Mouse (Mus musculus) C2C12 (cell line): ENCODE results near the gene Khnyn.

Experiments
- CEBPB ChIP-seq: IDR thresholded peaks from one replicate; pipeline ENCODE4 v1.6.1; 2011; ENCODE audit warnings: low read depth, mild to moderate bottlenecking, control low read depth, moderate library complexity
- CTCF ChIP-seq: IDR thresholded peaks from one replicate; pipeline ENCODE4 v1.5.1; 2011; ENCODE audit not compliant: control insufficient read depth, insufficient read depth, insufficient read length
- FOSL1 ChIP-seq: IDR thresholded peaks from one replicate; pipeline ENCODE4 v1.8.0; 2011; ENCODE audit warnings: mild to moderate bottlenecking, low read length; ENCODE audit not compliant: poor library complexity, insufficient read depth, severe bottlenecking
- MAX ChIP-seq: IDR thresholded peaks from one replicate; pipeline ENCODE4 v1.6.1; 2011; ENCODE audit warnings: mild to moderate bottlenecking, control low read depth
- MYOD1 ChIP-seq: IDR thresholded peaks from one replicate; pipeline ENCODE4 v1.6.1; 2011; ENCODE audit warnings: low read depth; ENCODE audit not compliant: control insufficient read depth, insufficient read length
- USF1 ChIP-seq: IDR thresholded peaks from one replicate; pipeline ENCODE4 v1.6.1; 2011; ENCODE audit warnings: low read depth, mild to moderate bottlenecking, control low read depth, moderate library complexity

DNA sequence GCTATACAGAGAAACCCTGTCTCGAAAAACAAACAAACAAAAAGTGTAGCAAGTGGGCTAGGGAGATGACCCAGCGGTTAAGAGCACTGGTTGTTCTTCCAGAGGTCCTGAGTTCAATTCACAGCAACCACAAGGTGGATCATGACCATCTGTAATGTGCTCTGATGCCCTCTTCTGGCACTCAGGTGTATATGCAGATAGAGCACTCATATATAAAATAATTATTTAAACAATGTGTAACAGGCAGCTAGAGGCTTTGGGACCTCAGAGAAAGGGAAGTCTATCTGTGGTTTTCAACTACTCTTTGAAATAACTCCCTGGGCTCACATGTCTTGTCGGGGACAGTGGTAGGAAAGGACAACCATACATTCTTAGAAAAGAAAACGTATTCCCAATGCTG, 46.0 kb upstream of the Khnyn start:
- TF ChIP-seq MAX, result no peak
- TF ChIP-seq CTCF, result no peak
- TF ChIP-seq MYOD1, result no peak
- no peak for TF ChIP-seq FOSL1
- TF ChIP-seq USF1, result no peak
- no peak for TF ChIP-seq CEBPB
